Mouse (Mus musculus) G1E-ER4 (cell line): ENCODE results near the gene Catsperz. TPM values are rescaled to one million over a fixed set of nuclear protein-coding genes. Genes with fewer than 3 reads are reported as not detected.

Experiments
- GATA1 ChIP-seq: IDR thresholded peaks from one replicate; pipeline ENCODE4 v1.8.0; 2012; ENCODE audit warnings: low read length, inconsistent platforms
- polyA plus RNA-seq: library from polyadenylated mRNA; stranded (reverse); fragments of >175 nt; gene quantifications from 2 replicates; pipeline ENCODE4 v1.2.3, GENCODE M21; 2012

Catsperz gene
- not detected in 2 replicates for polyA plus RNA-seq

- TF ChIP-seq GATA1 = no peak
Observed at GRCm38 (mm10) chr19:6925307-6925573, at the start of gene Catsperz. Gene Catsperz, minus strand, starts transcription at chr19:6925380.

DNA sequence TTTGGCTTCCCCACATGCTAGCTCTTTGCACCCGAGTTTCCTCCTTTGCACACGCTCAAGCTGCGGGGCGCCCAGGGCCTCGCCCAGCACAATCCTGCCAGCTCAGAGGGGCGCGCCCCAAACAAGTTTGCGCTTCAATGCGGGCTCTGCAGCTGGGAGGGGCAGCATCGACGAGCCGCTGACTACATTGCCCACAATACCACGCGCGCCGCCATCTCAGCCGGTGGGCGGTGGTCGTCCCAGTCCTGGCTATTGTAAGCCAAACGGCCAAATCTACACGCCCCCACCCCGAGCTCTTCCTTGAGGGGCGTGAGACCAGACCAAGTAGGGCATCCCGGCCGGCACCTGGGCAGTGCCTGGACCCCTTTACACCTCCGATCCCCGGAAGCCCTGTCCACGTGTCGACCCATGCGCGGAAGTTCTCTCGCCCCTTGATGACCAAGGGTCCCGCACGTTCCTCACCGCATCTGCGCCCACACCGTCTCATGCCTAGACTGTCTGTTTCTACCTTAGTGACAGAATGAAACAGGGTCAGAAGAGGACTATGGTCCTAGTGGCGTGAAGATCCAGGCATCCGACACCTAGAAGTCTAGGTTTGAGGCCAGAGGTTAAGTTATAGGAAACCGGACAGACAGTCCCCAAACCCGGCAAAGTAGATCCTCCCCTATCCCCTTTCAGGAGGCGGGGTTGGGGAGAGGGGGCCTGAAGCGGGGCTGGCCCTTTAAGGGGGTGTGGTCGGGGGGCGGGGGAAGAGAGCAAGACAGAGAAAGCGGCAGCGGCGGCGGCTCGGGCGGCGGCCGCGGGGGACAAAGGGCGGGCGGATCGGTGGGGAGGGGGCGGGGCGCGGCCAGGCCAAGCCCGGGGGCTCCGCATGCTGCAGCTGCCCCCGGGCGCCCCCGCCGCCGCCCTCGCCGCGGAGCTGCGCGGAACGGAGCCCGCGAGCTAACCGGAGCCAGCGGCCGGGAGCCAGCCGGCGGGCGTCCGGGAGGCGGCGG, 49.3 kb upstream of the Catsperz start, which contains the start of gene Ppp1r14b:
Ppp1r14b (plus strand) TSS at position 758 of the 995 bp plus-strand sequence.
- TF ChIP-seq GATA1 = no peak

DNA sequence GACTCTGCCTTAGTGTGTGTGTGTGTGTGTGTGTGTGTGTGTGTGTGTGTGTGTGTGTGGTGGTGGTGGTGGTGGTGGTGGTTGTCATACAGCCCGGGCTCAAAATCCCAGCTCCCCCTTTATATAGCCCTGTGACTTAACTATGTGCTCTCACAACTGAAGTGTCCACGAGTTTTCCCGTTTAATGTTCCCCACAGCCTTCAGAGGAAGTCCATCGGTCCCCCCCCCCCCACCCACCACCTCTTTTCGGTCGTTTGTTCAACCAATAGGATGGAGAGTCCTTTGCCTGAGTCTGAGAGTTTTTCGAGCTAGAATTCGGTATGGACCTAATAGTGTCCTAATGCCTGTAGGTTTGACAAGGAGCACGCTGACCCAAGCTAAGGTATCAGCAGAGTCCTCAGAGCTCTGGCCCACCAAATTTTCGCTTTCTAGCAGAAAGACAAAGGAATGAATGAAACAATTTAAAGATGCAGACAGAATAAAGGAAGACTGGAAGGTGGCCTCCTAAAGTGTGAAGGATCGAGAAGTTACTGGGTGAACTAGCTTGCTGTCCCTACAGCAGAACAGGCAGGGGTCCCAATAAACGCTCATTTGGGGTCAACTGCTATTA, 48.5 kb upstream of the Catsperz start:
- TF ChIP-seq GATA1 = no peak

GRCm38 (mm10) chr19:6972247-6972917, 47.2 kb upstream of the Catsperz start:
- TF ChIP-seq GATA1 = no peak

GRCm38 (mm10) chr19:6971644-6972043, 46.5 kb upstream of the Catsperz start:
- no peak for TF ChIP-seq GATA1

DNA sequence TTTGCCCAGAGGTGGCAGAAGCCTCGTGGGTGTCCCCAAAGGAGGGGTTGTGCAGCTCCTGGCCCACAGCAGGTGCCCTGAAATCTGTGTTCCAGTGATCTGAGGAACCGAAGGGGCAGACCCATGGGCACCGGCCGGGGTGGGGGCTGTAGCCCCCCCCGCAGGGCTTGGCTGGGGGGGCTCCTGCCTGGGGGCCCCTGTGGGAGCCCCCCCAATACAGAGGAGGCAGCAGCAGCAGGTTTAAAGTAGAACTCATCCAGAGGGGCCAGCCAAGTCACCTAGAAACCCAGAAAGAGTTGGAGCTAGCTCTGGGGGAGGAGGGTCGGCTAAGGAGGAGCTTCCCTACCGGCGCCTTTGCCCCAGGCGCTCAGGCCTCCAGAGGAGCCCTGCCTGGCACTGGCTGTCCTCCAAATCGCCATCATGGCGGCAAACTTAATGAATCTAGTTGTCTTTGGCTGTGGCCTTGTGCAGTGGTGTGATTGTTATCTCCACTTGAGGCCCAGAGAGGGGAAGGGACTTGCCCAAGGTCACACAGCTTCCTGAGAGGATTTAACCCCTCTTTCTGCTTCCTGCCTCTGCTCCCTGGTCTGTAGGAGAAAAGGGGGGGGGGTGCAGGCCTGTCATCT, 45.4 kb upstream of the Catsperz start:
- no peak for TF ChIP-seq GATA1

GRCm38 (mm10) chr19:6969665-6970381, 44.6 kb upstream of the Catsperz start:
- no peak for TF ChIP-seq GATA1

DNA sequence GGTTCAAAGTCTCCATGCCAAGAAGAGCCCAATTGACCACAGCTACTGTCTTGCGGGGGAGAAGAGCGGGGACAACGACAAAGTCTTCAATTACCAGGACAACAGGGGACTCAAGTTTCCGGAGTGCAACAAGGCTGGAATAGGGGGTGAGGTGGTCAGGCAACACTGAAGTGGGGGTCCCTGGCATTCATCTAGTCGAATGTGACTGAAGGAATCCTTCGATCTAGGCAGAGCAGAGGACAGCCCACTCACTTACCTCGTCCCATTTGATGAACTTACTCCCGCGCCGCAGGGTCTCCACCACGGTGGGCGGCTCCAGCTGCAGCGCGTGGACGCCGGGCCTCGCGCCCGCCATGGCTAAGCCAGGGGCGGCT, 44.1 kb upstream of the Catsperz start:
- no peak for TF ChIP-seq GATA1

GRCm38 (mm10) chr19:6968491-6969271, 43.5 kb upstream of the Catsperz start:
- no peak for TF ChIP-seq GATA1

DNA sequence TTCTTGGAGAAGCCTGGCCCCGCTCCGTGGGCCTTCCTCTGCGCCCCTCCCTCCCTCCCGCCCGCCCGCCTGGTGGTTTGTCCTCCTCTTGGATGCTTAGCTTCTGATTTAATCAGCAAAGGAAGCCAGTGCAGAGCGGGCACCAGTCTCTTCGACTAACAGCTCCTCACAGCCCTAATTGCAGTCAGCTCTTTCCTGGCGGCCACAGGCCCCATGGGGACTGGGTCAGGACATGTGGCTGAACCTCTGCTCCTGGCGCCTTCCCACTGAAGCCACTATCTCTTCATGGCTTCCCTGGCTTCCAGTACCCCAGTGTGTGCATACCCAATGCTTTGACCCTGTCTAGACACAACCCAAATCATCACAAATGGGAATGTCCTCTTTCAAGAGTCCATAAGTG, 31.3 kb upstream of the Catsperz start:
- TF ChIP-seq GATA1 = no peak

DNA sequence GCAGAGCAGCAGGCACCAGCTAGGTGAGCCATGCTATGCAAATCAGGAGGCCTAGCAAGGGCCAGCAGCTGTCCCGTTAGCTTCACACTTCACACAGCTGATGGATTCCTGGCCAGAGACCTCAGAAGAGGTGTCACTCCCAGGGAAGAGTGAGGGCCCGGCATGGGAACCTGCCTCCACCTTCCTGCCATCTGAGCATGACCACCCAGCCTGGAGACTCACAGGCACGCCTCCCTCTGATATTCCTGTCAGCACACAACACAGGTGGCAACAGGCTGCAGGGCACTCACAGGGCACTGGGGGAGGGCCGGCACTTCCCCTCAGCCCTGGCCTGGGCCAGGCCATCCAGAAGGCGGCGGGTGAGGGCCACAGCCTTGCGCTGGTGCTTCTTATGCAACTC, 30.2 kb upstream of the Catsperz start:
- TF ChIP-seq GATA1 = no peak

DNA sequence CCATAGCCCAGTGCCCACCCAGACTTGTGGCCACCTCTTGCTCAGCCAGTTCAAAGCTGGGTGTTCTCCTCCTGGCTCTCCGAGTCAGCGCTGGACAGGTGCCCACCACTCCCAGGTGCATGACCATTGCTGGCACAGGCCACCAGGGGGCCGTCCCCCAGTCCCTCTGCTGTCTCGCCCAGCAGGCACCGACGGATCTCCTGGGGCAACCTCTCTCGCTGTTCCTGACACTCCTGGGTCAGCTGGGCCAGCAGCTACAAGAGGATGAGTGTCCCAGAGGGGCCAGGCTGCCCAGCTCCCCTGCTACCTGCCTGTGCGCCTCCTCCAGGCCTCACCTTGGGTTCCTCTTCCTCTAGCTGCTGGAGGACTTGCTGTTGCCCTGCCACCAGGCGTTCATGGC, 28.9 kb upstream of the Catsperz start:
- TF ChIP-seq GATA1 = no peak

DNA sequence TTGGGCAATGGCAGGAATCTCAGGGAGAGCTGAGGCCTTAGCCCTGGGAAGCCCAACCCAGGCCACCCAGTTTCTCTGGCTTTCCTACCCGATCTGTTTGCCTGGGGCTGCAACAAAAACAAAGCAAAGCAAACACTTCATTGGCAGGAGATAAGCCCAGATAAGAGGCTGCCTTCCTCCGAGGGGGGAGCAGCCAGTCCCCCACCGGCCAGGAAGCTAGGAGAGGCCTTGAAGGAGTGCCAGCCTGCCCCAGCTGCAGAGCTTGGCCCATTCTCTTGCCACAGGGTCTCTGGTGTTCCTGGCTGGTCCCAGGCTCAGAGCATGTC, 27.5 kb upstream of the Catsperz start:
- TF ChIP-seq GATA1 = no peak

- no peak for TF ChIP-seq GATA1
Observed at GRCm38 (mm10) chr19:6951994-6952711, 27.0 kb upstream of the Catsperz start.
